17 mouse cellular contexts compared by ENCODE assay signal in genomic region chr13:108524969-108525368, GRCm38 (mm10).
"Had no signal": no experiment of that assay in that cellular context is flagged by ENCODE, and none has a peak within 500 bp of the region (broad histone marks: within the 10 kb centered on the region; RNA-seq: fewer than 3 reads in every experiment).

No protein-coding gene starts in this region.

- DNase-seq: kidney, adult 2 months; kidney, postnatal 25 days; layer of hippocampus, adult 9-11 months; left cerebral cortex, postnatal 4 days; lung, adult 2 months; thymus, adult 2 months; thymus, postnatal 14 days; thymus, postnatal 4 days had no signal

- H3K4me3 ChIP-seq: layer of hippocampus, adult 2 months; limb, embryonic 12.5 days; limb, embryonic 15.5 days; liver, embryonic 12.5 days; liver, embryonic 15.5 days; midbrain, embryonic 13.5 days had no signal

- H3K27ac ChIP-seq: kidney, postnatal 0 days; limb, embryonic 12.5 days; limb, embryonic 15.5 days; liver, embryonic 12.5 days; liver, embryonic 15.5 days; macrophage; midbrain, embryonic 13.5 days had no signal

- H3K9ac ChIP-seq: limb, embryonic 12.5 days; limb, embryonic 15.5 days; liver, embryonic 12.5 days; liver, embryonic 15.5 days; midbrain, embryonic 13.5 days had no signal

- H3K9me3 ChIP-seq: limb, embryonic 12.5 days; limb, embryonic 15.5 days; liver, embryonic 12.5 days; liver, embryonic 15.5 days; midbrain, embryonic 13.5 days had no signal

- H3K27me3 ChIP-seq: limb, embryonic 12.5 days; limb, embryonic 15.5 days; liver, embryonic 12.5 days; liver, embryonic 15.5 days; midbrain, embryonic 13.5 days had no signal

- ATAC-seq: liver, embryonic 12.5 days; lung, postnatal 0 days; midbrain, embryonic 13.5 days had no signal

- H3K36me3 ChIP-seq: limb, embryonic 12.5 days; limb, embryonic 15.5 days; liver, embryonic 12.5 days; liver, embryonic 15.5 days; midbrain, embryonic 13.5 days had no signal

- H3K4me2 ChIP-seq: limb, embryonic 12.5 days; limb, embryonic 15.5 days; liver, embryonic 12.5 days; liver, embryonic 15.5 days; midbrain, embryonic 13.5 days had no signal

- H3K4me1 ChIP-seq: limb, embryonic 12.5 days; limb, embryonic 15.5 days had no signal
